Mouse (Mus musculus): Measurements from ENCODE around the gene Limk2.

The Limk2 gene

DNA sequence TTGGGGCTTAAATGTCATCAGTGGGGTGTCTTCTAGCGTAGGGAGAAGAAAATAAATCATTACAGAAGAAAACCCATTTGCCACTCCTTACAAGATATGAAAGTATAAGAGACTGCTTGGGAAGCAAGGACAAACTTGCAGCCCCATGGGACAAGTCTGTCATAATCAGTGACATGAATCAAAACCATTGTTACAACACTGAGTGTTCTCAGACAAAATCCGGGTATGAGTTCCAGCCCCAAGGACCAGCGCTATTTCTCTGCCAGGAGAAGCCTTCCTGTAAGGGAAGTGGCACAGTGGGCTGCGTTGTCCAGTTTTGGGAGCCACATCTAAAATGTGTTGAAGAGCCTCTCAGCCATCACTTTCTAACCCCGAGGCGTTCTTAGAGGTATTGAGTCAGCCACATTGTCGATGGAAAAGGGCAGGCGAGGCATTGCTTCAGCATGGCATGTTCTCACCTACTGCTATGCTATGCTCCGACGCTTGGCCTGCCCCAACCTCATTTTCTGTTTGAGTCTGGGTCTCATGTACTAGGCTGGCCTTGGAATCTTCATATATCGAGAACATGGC, 74.8 kb downstream of the Limk2 start:
- no peak for DNase-seq (ENCODE audit: low spot score)

DNA sequence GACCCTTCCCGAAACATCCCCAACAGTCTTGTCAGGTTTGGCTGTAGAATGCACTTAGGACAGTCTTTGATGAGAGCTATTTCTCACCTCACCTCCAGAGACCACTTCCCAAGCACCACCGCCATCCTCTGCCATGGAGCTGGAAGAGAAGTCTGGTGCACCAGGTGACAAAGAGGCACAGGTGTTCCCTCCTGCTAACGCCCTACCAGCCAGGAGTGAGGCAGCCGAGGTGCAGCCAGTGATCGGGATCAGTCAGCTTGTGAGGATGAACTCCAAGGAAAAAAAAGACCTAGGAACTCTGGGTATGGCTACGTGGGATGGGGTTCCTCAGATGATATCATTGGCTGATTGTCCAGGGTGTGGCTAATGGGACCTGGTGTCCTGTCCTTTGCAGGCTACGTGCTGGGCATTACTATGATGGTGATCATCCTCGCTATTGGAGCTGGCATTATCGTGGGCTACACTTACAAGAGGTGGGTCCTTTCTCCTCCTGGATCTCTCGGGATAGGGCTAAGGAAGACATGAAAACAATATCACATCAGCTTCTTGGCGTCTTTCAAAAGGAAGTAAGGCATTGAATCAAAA, 75.8 kb downstream of the Limk2 start:
- DNase-seq (ENCODE audit: low spot score), result no peak

DNA sequence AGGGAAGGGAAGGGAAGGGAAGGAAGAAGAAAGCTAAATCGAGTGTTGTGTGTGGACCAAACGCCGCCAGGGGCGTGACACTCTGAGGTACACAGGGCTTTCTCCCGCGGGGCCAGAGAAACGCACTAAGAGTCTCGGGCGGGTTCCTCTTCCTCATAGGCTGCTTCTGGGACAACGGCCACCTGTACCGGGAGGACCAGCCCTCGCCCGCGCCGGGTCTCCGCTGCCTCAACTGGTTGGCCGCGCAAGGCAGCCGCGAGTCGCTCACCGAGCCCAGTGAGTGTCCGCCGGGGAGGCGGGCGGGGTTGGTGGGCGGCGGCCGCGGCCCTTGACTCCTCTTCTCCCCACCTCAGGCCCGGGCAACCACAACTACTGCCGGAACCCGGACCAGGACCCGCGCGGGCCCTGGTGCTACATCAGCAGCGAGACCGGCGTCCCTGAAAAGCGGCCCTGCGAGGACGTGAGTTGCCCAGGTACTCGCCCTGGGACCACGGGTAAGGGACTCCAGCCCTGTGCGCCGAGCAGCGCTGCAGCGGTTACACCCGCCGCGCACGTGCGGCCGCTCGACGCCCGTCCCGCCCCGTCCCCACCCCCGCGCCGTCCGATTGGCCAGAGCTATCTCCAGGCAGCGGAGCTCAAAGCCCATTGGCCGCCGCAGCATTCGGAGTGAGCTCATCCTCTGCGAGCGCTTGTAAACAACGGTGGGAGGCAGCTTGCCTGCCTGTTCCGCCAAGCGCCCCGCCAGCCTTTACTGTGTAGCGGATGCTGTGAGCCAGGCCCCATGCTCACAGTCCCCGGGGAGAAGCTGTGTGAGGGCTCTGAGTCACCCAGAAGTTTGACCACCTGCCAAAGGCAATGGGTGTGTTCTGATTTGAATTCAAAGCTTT, 77.0 kb downstream of the Limk2 start:
- DNase-seq (ENCODE audit: low spot score), result peak; percentile 88

DNA sequence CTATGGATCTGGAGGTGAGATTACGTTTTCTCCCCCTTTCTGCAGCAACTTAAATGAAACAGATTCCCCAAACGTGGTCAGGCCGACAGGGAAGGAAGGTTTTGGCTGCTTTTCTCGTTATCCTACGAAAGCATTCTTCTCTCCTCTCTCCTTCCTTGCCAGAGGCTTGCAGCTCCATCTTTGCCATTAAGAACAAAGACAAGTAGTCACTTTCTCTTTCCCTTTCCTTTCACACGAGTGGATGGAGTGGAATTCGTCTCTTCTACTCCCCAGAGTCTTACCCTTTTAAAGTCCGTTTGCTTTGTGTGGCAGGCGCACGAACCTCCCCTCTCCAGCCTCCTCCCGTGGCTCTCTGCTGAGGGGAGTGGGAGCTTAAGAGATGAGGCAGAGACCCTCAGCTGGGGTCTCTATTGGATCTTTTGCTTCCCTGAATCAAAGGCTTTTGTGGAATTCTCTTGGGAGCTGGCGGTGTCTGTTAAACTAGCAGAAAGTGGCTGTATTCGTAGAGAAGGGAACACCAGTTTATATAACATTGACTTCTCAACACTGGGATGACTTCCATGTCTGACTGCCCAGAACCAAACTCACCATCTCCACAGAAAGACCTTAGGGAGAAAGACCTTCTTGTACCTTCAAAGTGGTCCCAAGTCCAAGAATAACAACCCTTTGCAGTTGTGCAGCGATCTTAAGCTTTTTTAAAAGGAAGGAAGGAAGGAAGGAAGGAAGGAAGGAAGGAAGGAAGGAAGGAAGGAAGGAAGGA, 77.8 kb downstream of the Limk2 start:
- no peak for DNase-seq (ENCODE audit: low spot score)

DNA sequence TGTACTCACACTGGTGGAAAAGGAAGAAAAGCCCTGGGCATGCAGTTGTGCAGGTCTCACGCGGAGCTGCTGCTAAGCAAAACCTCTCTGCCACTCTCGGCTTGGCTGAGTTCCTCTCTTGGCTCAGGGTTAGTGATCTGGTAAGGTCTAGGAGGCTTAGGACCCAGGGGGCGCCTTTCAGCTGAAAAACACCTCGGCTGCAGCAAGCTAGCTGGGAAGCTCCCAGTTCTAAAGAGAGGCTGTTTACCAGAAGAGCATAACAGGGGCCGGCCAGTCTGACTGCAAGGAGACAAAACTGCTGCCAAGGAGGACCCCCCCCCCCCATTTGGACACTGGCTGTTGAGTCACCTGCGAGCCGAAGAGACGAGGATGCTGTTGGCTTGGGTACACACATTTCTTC, 78.4 kb downstream of the Limk2 start:
- peak; percentile 85 for DNase-seq (ENCODE audit: low spot score)

DNA sequence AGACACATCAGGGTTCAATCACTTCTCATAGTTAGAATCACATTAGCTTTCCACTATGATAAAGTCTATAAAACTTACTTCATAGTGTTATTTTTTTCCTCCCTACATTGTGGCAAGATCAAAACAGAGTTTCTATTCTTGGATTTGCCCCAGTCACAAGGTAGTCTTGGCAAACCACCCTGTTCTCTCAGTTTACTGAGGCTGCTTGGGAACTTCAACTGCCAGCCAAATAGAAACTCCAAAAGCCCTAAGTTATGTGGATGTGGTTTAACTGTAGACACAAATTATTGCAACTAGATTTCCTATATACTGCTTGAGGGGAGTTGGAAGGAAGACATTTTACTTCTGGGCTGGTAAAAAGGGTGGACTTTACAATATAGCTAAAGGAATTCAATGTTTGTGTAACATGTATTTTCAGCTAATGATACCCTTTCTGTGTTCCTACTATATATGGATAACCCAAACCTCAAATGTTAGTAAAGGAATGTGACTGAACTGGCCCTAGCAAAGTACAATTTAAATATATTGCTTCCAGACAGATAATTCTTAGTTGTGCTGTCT, 79.0 kb downstream of the Limk2 start, which contains the start of gene Pik3ip1:
Gene Pik3ip1 (plus strand): TSS at position 511 of the 561 bp plus-strand sequence.
- DNase-seq (ENCODE audit: low spot score), result no peak

DNA sequence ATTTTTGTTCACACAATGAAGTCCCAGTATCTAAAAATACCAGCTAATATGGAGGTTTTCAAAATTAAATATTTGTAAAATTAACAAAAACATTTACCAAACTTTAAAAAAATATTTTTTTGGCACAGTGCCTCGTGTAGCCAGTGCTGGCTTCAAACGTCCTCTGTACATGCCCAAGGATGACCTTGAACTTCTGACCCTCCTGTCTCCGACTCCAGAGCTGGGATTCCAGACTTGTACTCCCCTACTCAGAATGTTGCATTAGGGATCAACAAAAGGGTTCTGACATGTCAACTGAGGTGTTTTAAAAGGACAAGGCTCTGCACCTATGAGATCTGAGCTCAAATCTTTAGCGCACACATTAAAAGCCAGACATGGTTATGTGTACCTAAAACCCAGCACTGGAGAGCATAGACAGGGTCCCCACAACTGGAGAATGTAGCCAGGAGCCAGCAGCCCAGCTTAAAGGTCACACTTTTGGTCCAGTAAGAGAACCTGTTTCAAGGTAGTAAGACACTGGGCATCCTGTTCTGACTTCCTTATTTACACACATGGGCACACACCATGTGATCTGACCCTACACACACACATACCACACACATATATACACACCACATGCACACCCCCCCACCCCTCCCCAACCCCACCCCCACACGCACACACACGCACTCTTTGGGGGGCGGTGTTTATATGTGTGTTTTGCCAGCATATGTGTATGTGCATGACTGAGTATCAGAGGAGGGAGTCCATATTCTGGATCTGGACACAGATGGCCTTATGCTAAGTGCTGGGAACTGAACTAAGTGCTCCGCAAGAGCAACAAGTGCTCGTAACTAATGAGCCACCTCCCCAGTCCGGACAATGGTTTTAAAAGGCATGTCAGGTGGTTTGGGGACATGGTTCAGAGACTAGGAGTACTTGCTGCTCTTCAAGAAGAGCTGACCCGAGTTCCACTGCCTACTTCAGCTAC, 79.9 kb downstream of the Limk2 start:
- no peak for DNase-seq (ENCODE audit: low spot score)

DNA sequence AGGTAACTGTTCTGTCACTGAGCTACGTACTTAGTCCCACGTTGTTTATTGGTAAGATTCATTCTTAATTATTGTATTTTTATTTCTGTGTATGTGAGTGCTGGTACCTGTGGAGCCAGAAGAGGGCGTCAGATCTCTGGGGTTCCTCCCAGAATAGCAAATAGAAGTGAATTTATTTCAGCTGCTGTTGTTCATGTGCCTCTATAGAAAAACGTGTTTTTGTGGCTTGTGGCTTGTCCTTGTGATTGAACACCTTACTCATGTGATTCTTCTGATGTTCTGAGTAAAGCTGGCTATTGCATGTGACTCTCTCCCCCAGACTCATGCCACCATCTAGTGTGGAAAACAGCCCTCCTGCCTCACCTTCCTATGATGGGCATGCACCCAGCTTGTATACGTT, 80.7 kb downstream of the Limk2 start:
- no peak for DNase-seq (ENCODE audit: low spot score)

DNA sequence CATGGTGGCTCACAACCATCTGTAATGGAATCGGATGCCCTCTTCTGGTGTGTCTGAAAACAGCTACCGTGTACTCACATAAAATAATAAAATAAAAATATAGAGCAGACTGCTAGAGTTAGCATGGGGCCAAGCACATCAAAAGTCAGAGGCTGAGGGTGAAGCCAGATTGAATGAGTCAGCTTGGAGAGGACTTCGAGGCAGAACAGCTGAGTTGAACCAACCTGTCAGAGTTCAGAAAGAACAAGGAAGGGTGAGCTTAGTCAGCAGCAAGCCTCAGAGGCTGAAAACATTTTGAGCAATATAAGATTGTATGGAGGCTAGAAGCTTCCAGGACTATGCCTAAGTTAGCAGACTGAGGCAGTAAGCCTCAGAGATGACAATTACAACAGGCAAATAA, 90.7 kb downstream of the Limk2 start:
- DNase-seq (ENCODE audit: low spot score), result no peak

DNA sequence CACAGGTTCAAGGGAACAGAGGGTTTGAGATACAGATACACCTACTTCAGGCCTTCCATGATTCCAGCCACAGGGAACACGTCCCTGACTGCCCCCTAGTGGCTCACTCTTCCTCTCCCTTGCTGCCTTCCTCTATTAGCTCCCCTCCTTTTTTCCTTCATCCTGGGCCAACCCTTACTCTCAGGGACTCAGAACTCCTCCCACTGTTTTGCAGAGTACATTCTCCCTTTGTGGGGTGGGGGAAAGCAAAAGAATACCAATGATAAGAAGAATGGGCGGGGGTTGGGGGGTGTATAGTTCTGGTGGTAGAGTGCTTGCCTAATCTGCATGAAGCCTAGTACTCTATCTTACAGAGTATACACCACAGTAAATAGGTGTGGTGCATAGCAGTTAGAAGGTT, 94.8 kb downstream of the Limk2 start:
- peak; percentile 55 for DNase-seq (ENCODE audit: low spot score)

DNA sequence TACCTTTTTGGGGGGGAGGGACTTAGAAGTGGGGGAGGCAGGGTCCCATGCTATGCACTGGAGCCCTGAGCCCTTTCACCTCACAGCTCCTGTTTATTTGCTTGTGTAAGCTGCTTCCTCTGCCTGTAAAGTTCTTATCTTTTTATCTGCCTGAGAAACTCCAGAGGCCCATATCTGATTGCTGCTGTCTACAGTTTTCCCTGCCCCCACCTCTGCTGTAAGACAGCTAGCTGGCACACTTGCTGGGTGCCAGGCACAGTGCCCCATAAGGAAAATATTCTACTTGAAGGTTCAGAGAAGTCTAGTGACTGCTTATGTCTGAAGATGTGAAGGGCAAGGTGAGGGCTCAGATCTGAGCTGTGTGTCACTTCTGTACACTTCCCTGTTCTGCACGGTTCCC, 95.7 kb downstream of the Limk2 start:
- no peak for DNase-seq (ENCODE audit: low spot score)

DNA sequence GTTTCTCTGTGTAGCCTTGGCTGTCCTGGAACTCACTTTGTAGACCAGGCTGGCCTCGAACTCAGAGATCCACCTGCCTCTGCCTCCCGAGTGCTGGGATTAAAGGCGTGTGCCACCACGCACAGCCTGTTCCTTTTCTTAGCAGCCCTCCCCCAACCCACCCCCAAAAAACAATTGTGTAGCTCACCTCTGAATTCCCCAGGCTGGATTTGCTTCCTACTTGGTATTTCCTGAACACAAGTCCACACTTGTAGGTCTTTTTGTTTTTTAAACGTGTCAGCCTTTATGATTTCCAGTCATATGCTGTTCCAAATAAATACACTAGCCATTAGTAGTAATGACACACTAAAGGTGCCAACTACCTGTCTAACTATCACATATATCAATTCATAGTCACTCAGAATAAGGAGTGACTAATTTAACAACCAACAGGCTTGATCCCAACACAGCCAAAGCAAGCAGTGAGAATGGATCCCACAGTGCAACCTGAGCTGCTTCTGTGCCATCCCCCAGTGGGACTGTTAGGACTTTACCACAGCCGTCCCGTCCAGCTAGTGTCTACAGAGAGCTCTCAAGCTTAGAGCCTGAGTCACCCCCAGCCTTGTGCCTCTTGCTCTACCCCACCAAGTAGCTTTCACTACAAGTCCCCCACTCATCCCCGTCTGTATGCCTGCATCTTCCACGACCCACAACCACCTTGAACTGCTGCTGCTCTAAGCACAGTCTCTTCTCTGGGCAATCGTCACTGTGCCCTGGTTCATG, 97.2 kb downstream of the Limk2 start:
- no peak for DNase-seq (ENCODE audit: low spot score)

DNA sequence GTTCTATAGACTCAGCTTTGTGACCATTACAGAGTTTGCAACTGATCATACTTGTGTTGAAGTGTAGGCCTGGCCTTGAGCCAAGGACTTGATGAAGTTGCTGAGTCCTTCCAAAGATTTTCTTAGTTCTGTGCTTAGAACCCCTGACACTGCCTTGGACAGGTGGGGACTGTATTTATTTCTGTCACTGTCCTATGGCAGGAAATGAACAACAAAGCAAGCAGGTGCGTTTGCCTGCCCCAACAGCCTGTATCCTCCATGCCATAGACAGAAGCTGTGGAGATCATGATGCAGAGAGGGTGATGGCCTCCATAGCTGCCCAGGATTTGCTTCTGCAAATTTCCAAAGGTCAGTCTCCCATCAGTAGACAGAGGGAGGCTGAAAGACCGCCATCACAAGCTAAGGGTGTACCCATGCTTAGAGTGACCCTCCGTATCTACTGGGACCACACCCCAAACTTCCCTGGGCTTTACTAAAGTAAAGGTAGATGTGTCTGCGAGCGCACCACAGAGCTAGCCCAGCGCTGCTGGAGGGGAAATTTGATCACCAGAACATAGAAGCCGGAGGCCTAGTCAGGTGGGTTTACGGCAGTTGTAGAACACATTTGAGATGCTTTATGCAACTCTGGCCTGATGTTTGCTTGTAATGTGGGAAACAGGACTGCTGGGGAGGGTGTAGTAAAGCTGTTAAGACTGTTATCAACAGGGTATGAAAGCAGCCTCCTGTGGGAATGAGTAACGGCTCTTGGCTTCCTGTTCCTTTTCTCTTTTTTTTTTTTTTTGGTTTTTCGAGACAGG, 98.0 kb downstream of the Limk2 start:
- no peak for DNase-seq (ENCODE audit: low spot score)

DNA sequence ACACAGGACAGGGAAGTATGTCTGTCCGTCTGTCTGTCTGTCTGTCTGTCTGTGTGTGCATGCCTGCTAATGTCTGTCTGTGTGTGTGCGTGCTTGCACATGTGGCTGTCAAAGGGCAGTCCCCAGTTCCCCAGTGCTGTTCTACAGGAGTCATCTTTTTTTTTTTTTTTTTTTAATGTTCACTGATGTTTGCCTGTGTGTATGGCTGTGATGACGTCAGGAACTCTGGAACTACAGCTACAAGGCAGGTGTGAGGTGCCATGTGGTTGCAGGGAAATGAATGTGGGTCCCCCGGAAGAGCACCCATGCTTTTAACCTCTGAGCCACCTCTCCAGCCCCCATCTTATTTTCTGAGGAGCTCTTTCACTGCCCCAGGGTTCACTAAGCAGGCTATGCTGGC, 99.1 kb downstream of the Limk2 start:
- no peak for DNase-seq (ENCODE audit: low spot score)

DNA sequence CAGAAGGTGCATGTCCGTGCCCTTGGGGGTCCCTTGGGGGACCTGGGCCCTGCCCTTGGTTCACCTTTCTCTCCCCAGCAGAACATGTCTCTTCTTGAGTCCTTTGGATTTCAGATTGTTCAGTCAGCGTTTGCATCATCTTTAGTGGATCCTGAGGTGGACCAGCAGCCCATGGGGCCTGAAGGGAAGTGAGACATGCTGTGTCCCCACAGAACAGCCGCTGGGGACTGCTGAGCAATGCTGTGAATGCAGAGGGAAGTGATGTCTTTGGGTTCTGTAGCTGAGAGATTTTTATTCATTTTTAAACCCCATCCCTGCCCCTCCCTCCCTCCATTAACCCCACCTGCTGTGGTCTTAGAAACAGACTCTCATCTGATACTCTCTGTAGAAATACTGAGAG, 101.1 kb downstream of the Limk2 start:
- DNase-seq (ENCODE audit: low spot score), result no peak

DNA sequence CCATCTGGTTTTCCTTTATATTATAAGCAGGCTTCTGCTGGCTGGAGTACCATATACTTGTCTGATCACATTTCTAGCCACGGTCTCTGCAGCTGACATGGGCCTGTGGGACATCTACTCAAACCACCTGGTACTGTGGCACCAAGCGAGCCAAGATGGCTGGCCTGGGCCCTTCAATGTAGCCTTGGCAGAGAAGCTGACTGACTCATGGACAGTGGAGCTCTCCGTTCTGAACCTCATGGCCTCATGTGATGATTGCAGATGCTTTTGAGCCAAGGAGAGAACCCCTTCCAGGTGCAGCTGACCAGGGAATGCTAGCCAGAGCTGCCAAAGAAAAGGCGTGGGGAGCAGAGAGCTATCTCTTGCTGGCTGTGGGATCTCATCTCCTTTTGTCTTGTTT, 103.2 kb downstream of the Limk2 start:
- DNase-seq (ENCODE audit: low spot score), result no peak

DNA sequence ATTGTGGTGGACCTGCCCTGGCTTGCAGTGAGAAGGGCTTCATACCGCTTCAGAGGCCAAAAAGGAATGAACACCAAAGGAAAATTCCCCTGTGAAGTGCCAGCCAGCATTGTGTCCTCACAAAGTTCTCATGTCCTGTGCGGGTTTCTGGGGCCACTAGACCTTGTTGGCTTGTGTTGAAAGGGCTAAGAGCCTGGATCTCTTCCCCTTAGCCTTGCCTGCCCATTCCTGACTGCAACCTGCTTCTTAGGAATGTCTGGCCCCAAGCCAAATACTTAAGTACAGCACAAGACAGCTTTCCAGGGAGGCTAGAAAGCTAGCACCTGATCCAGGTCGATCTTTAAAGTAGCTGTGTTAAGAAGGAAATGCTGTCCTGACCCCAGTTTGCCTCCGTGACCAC, 106.2 kb downstream of the Limk2 start:
- DNase-seq (ENCODE audit: low spot score), result no peak

DNA sequence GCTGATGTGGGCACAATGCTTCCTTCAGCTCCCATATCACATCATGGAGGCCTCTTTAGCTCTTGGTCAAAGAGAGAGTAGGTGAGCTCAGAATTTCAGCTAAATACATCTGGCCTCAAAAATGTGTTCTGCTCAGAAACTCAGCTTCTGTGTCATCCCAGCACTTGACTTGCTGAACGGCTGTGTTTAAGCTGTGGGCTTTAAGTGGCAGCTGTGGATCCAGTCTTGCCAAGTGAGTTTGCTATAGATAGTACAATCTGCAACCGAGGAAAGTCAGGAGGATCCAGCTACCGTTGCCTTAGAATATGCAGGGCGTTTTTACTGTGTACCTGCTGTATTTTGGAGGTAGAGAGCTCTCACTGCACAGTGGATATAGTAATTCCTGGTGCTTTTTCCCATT, 106.6 kb downstream of the Limk2 start:
- DNase-seq (ENCODE audit: low spot score), result no peak

DNA sequence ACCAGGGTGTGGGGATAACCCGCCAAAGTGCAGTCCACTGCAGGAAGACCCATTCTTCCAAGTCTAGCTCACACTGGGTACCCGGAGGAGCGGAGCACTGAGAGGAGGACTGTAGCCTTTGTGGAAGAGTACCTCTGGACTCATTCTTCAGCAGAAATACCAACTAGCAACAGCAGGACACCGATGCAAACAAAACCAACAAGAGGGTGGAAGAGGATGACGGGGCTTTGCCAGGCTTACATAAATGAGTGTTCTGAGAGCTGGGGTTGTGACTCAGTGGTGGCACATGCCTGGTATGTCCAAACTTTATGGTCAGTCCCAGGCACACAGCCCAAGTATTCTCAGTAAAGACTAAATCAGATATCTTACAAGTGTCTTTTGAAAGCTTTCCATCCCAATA, 107.9 kb downstream of the Limk2 start:
- DNase-seq (ENCODE audit: low spot score), result no peak

DNA sequence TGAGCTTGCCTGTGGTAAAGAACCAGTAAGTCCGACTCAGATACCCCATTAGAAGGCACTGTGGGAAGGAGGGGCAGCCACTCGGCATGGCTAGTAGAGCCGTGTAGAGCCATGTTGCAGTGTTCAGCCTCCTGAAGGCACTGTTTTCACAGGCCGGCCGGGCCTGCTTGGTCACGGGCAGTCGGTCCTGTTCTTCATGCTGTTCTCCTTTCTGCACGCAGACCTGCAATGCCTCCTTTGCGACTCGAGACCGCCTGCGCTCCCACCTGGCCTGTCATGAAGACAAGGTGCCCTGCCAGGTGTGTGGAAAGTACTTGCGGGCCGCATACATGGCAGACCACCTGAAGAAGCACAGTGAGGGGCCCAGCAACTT, 110.2 kb downstream of the Limk2 start:
- no peak for DNase-seq (ENCODE audit: low spot score)
